Mouse (Mus musculus) cerebellum, adult 9-10 months (tissue): ENCODE data around the gene Net1.
"Not testable (repeated sequence)": the region's sequence is repeated elsewhere in the genome, so short reads cannot be mapped to it uniquely, and the experiment has no call there.

Source experiments
- DNase-seq: peaks from one replicate; pipeline ENCODE4 v3.0.0; 2022

Gene Net1

DNA sequence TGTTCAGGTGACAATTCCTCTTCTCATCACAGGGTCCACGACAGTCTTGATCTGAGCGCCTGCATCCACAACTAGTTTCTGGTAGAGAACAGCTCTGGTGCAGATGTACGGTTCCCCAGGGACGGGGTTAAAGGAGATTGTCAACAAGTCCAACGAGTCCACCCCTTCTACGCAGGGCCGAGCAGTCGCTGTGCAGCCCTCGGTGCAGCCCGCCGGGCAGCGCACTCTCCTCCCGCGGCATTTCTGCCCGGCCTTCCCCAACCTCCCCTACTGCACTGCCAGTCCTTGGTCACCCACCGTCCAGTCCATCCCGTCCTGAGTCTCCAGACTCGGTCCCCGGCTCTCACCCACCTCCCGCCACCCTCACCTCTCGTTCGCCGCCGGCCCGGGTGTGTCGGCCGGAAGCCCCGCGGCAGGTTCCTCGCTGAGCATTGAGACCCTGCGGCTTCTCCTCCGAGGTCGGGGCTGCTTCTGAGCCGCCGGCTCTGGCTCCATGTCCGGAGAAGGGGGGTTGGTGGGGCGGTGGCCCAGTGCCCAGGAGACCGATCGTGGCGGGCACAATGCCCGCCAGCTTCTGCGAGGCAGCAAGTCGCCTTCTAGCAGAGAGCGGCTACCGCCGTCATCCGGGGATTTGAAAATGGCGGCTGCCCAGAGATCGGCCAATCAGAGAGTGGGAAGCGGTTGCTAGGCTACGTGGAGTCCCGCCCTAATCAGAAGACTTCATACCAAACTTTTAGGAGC is at the start of gene Net1, which contains the start of gene Tubal3:
Net1 (minus strand) TSS at position 650 of the 741 bp plus-strand sequence.
Tubal3 (plus strand) TSS at position 704 of the 741 bp plus-strand sequence.
- DNase-seq = peak; percentile 83

- no peak for DNase-seq
Observed at GRCm38 (mm10) chr13:3951198-3951914, 33.3 kb upstream of the Net1 start.

DNA sequence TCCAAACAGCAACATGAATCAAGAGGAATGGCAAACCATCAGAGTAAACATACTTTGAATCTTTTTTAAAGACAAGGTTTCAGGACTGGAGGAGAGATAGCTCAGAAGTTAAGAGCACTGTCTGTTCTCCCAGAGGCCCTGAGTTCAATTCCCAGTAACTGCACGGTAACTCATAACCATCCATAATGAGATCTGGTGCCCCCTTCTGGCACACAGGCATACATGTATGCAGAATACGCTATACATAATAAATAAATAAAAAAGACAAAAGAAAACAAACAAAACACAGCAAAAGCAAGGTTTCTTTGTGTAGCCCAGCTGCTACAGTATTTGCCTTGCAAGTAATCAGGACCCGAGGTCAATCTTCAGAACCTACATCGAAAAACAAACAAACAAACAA is 31.5 kb upstream of the Net1 start:
- DNase-seq = no peak

DNA sequence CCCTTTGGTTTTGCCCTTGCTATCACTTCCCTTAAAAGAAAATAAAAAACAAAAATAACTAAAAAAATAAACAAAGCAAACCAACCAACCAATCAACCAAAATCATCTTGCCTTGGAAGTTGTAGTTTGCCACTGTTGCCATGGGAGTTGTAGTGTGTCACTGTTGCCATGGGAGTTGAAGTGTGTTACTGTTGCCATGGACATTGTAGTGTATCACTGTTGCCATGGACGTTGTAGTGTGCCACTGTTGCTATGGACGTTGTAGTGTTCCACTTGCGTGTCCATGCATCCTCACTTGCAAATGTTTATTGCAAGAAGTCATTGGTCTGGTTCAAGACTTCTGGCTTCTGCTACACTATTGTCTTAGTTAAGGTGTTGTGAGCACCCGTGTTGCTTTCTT is 29.2 kb upstream of the Net1 start:
- no peak for DNase-seq

GRCm38 (mm10) chr13:3945249-3945648 is 27.2 kb upstream of the Net1 start, which contains the start of gene Ucn3:
TSS of gene Ucn3 (minus strand) at chr13:3945349.
- no peak for DNase-seq

DNA sequence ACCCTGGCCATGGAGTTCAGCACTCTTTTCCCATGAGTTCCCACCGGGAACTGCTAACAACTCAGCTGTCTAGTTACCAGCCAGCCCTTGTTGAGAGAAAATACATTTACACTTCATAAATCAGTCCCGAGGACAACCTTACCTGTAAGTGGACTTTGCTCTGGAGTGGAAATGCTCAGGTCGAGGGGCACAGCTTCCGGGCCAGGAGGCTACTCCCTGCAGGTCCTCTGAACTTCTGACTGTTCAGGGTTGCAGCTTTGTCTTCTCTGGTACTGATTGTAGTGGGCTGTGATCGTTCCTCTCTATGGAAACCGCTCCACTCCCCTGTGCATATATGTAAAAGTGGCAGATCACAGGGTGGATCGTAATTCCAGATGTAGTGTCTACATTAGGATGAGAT is 26.7 kb upstream of the Net1 start:
- DNase-seq = no peak

- no peak for DNase-seq
Observed at GRCm38 (mm10) chr13:3926046-3926445, 8.0 kb upstream of the Net1 start.

GRCm38 (mm10) chr13:3925632-3926031 is 7.6 kb upstream of the Net1 start:
- DNase-seq = no peak

DNA sequence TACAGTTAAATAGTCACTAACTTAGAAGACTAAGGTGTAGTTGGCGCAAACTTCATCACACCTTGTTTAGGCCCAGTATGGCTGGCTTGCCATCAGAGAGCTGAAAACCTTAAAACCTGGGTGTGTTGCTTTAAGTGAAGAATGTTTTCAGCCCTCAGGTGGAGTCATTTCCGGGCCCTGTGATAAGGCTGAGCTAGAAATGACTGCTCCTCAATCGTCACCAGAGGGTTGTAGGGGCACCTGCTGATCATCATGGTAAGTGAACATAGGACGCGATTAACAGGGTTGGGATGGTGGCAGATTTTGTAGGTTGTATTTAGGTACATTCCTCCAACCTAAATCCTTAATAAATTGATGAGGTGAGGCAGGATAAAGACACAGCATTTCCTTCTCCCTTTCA is 6.5 kb upstream of the Net1 start:
- DNase-seq = no peak

DNA sequence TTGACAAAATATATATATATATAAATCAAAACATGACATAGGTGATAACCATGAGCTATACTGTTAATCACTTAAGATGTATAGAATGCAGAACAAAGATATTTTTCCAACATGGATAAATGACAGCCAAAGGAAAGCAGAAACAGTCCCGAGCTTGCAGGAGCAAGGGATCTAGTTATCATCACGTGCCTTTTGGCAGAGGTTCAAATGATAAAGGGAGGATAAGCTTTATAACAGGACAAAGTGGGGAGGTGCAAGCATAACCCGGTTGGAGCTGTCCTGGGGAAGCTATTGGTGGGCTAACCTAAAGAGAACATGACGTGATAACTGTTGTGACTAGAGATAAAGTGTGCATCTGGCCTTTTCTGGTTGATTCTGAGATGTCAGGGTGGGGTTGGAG is 4.5 kb downstream of the Net1 start:
- DNase-seq = no peak

DNA sequence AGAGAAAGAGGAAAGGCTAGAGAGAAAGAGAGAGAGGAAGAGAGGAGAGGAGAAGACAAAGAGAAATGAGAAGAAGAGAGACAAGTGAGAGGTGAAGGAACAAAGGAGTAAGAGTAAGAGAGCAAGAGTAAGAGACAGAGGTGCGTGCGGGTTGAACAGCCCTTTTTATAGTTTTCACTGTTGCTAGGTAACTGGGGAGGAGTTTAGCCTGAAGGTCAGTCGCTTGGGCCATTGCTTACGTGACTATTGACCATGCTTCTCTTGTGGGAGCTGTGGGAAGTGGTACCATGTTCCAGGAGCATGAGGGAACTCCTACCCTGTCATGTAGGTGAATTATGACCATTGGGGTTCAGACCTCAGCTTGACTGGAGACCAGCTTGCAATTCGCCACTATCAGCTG is 7.7 kb downstream of the Net1 start:
- DNase-seq = no peak

DNA sequence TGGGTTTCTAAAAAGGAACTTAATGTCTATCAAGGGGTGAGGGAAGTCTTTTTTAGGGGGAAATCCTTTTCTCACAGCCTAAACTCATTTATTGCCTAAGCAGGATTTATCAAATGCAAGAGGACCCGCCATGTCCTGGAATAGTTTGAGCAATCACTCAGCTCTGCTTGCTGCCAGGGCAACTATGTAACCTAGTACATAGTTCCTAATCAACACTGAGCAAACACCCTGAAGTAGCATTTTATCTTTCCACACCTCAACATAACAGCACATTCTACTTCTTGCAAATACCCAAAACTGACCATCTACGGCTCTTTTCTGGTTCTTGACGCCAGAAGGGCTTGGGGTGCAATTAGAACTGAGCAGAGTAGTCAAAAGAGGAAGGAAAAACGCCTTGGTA is 9.8 kb downstream of the Net1 start:
- no peak for DNase-seq

DNA sequence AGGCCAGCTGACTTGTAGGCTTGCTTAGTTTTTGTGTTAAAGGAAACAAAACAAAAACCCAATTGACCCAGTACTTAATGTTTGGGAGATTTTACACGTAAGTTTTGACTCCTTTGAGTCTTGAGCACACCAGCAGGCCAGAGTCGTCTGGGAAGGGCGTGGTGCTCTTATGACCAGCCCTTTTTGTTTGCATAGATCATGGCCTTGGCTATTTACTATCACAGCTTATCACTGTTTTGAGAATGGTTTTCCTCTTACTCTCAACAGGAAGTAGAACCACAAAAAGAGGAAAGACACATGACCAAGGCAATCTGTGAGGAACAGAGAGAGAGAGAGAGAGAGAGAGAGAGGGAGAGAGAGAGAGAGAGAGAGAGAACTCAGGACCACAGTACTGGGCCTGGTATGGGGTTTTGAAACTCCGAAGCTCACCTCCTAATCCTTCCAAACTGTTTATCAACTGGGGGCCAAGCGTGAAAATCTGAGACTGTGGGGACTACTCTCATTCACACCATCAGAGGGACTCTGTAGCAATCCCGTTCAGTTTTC is 10.8 kb downstream of the Net1 start:
- DNase-seq = no peak

- DNase-seq = no peak
Observed at GRCm38 (mm10) chr13:3899301-3899700, 18.7 kb downstream of the Net1 start.

GRCm38 (mm10) chr13:3898202-3898601 is 19.8 kb downstream of the Net1 start:
- DNase-seq = not testable (repeated sequence)

DNA sequence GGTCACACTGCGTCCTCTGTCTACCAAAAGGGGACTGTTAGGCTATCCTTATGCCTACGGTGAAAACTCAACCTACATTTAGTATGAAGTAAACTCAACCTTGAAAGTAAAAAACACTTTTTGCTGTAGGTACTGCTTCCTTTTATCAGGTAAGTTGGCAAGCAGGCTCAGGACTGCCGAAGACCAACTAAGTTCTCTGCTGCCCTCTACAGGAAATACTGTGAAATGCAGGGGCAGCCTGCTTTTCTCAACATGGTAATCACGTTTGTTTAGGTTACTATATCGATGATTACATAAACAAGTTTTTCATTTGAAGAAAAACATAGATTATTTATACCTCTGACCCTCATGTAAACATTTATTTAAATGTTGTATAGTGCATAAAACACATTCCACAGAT is 21.1 kb downstream of the Net1 start:
- peak; percentile 89 for DNase-seq

DNA sequence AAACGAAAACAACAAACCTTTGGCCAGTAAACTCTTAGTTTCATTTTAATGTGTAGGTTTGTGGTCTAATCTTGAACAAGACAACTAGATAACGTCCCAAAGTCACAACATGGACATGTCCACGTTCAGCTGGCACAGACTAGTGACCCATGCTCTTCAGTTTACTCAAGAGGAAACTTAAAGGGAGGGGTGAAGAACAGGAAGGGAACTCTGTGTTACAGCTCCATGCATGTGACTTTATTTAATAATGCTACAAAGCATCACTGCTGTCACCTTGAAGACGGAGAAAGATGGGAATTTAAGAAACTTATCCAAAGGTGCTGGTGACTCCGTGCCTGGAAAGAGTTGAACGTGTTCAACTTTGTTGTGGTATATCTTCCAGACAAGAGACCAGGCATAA is 22.0 kb downstream of the Net1 start:
- no peak for DNase-seq

GRCm38 (mm10) chr13:3895397-3895980 is 22.5 kb downstream of the Net1 start:
- DNase-seq = no peak

DNA sequence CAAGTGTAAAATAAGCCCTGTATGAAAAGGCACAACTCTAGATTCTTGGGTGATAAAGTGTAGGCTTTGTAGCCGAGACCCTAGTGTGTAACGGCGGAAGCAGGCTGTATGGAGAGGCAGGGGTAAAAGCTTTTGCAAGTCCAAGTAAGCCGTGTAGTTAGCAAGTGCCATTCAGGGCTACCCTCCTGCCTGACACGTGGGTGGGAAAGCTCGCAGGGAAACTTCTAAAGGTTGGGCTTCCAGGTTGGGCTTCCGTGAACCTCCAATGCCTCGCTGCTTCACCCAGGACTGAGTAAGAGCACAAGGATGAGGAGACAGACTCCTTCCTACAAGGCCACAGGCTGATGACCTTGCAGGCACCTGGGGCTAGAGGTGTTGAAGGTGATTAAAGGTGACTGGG is 23.5 kb downstream of the Net1 start:
- DNase-seq = no peak

GRCm38 (mm10) chr13:3893126-3893734 is 24.8 kb downstream of the Net1 start:
- DNase-seq = peak; percentile 83

- no peak for DNase-seq
Observed at GRCm38 (mm10) chr13:3892601-3893000, 25.4 kb downstream of the Net1 start.

DNA sequence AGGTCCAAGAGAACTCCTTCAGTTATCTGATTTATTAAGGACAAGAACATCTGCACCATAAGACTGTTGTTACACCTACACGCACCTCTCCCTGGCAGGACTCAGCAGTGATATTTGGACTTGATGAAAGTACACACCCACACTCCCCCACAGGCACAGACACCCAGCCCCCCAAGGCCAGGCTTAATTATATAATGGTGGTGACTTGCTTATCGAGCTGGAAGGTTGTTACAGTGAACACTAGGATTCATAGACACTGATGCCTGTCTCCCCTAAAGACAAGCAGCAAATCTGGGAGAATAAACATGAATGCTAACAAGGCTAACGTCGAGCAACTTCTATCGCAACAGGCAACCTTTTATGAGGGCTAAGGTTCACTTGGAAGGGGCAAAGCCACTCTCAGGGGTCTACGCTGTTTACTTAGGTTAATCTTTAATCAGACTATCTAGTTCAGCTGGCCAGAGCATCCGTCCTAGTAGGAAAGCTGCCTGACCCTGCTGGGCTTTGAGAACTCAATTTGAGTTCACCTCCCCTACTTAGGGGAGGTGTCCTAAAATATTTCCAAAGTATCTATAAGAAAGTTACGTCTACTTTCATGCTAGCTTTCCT is 26.4 kb downstream of the Net1 start:
- DNase-seq = no peak

GRCm38 (mm10) chr13:3890061-3890460 is 28.0 kb downstream of the Net1 start:
- DNase-seq = no peak
